ENCODE assay signal across 8 mouse cellular contexts in genomic region chr14:99045378-99046030, GRCm38 (mm10). TPM values are rescaled to one million over a fixed set of nuclear protein-coding genes. Genes with fewer than 3 reads are reported as not detected.
A peak's percentile ranks its signal among the peaks of the same experiment; 100 is the strongest.
DNase-seq lines count a peak whose midpoint lies in the region; ATAC-seq lines count a peak whose summit lies in the region.

No protein-coding gene starts in this region.

- H3K9ac ChIP-seq in embryonic facial prominence, embryonic 11.5 days (replicated peaks; ENCODE audit: low read length), result peak overlapping the region; percentile 97

- no peaks in the 10 kb centered on the region for H3K36me3 ChIP-seq in embryonic facial prominence, embryonic 11.5 days (replicated peaks; ENCODE audit: control insufficient read depth, insufficient read depth, low read depth, low read length)

- DNase-seq in embryo, embryonic 10 days (ENCODE audit: low spot score), result peak; percentile 35
- DNase-seq in embryo, embryonic 9.5 days (ENCODE audit: extremely low spot score), result no peak
- DNase-seq in CD4-positive helper T cell, adult 2 months (ENCODE audit: low read depth, low spot score), result peak; percentile 69
- DNase-seq in embryonic facial prominence, embryonic 11.5 days (ENCODE audit: low spot score), result no peak
- peak; percentile 36 for DNase-seq in lung, postnatal 36 days
- peak; percentile 44 to 59 for DNase-seq in spleen, postnatal 36 days (ENCODE audit: low spot score in 2 of 2)
- DNase-seq in layer of hippocampus, adult 8-10 months (ENCODE audit: low spot score in 2 of 2), result no peak

- ATAC-seq in embryonic facial prominence, embryonic 11.5 days (replicated peaks; ENCODE audit: insufficient number of reproducible peaks, low FRiP score, low TSS enrichment, low read depth), result no peak
- peak; percentile 32 for ATAC-seq in inflammation-experienced regulatory T-cells, adult 6 months

- H3K4me3 ChIP-seq in embryonic facial prominence, embryonic 11.5 days (ENCODE audit: low read depth, low read length), result peak overlapping the region; percentile 96

- no peaks in the 10 kb centered on the region for H3K9me3 ChIP-seq in embryonic facial prominence, embryonic 11.5 days (replicated peaks; ENCODE audit: control insufficient read depth, low read length)

- H3K27ac ChIP-seq in embryonic facial prominence, embryonic 11.5 days (replicated peaks; ENCODE audit: low read depth, low read length), result peak overlapping the region; percentile 77

- H3K27me3 ChIP-seq in embryonic facial prominence, embryonic 11.5 days (ENCODE audit: control insufficient read depth, insufficient read depth, low read length), result no peaks in the 10 kb centered on the region

- H3K4me2 ChIP-seq in embryonic facial prominence, embryonic 11.5 days (ENCODE audit: low read depth, low read length), result peak overlapping the region; percentile 62

- 1% methylated on average over 54 of the region's 70 CpGs for WGBS in embryonic facial prominence, embryonic 11.5 days

- H3K4me1 ChIP-seq in embryonic facial prominence, embryonic 11.5 days (ENCODE audit: control insufficient read depth, insufficient read depth, low read length), result no peaks in the 10 kb centered on the region

RNA-seq across cellular contexts. Expression of gene Mzt1, which starts 0.4 kb away (rescaled TPM):
- polyA plus RNA-seq in embryonic facial prominence, embryonic 11.5 days (2014; fragmentation: Nextera tagmentation; extraction: Ambion mirVana), result 95.2 and 107 TPM in 2 replicates
- polyA plus RNA-seq in inflammation-experienced regulatory T-cells, adult 6 months (2017; shearing (Covaris generic)), result 10 to 100 TPM; 44.2 to 63.1 (median 54.6) TPM
- total RNA-seq in layer of hippocampus, adult 8-10 months (2022), result 10 to 100 TPM; 56.2 to 72.0 (median 64.8) TPM

RNA-seq across cellular contexts. Expression of gene Bora, which starts 0.5 kb away (rescaled TPM):
- 71.4 and 74.0 TPM in 2 replicates for polyA plus RNA-seq in embryonic facial prominence, embryonic 11.5 days (2014; fragmentation: Nextera tagmentation; extraction: Ambion mirVana)
- polyA plus RNA-seq in inflammation-experienced regulatory T-cells, adult 6 months (2017; shearing (Covaris generic)), result 10 to 100 TPM; 26.1 to 38.9 (median 33.8) TPM
- 1 to 10 TPM; 2.0 to 3.6 (median 2.1) TPM for total RNA-seq in layer of hippocampus, adult 8-10 months (2022)

RNA-seq across cellular contexts. Expression of gene Rpl36a-ps1, which starts 51.4 kb away (rescaled TPM):
- 2.5 TPM in 1 of 2 replicates, not detected in the other for polyA plus RNA-seq in embryonic facial prominence, embryonic 11.5 days (2014; fragmentation: Nextera tagmentation; extraction: Ambion mirVana)
- 10 to 100 TPM in 2 of 3 experiments, 1 to 10 TPM in 1; 8.4 to 27.2 (median 23.6) TPM for polyA plus RNA-seq in inflammation-experienced regulatory T-cells, adult 6 months (2017; shearing (Covaris generic))
- 1 to 10 TPM; 1.3 to 4.4 (median 2.8) TPM for total RNA-seq in layer of hippocampus, adult 8-10 months (2022)

RNA-seq across cellular contexts. Expression of gene Pibf1, which starts 53.7 kb away (rescaled TPM):
- 26.8 and 28.1 TPM in 2 replicates for polyA plus RNA-seq in embryonic facial prominence, embryonic 11.5 days (2014; fragmentation: Nextera tagmentation; extraction: Ambion mirVana)
- polyA plus RNA-seq in inflammation-experienced regulatory T-cells, adult 6 months (2017; shearing (Covaris generic)), result 10 to 100 TPM; 18.6 to 33.2 (median 31.2) TPM
- total RNA-seq in layer of hippocampus, adult 8-10 months (2022), result 10 to 100 TPM; 13.3 to 17.2 (median 14.5) TPM

RNA-seq across cellular contexts. Expression of gene Dis3, which starts 54.1 kb away (rescaled TPM):
- polyA plus RNA-seq in embryonic facial prominence, embryonic 11.5 days (2014; fragmentation: Nextera tagmentation; extraction: Ambion mirVana), result 54.1 and 56.4 TPM in 2 replicates
- 1 to 10 TPM; 9.0 to 9.7 (median 9.2) TPM for polyA plus RNA-seq in inflammation-experienced regulatory T-cells, adult 6 months (2017; shearing (Covaris generic))
- 10 to 100 TPM; 16.4 to 24.8 (median 18.4) TPM for total RNA-seq in layer of hippocampus, adult 8-10 months (2022)

Comparison
In these comparisons a context has a peak if more than half of its experiments do, and no peak if none do; other contexts are left out.
1. DNase-seq: peak in embryo, embryonic 10 days (single experiment), CD4-positive helper T cell, adult 2 months (single experiment), lung, postnatal 36 days (single experiment) and spleen, postnatal 36 days (2 of 2); none in embryo, embryonic 9.5 days (single experiment), embryonic facial prominence, embryonic 11.5 days (single experiment) and layer of hippocampus, adult 8-10 months (0 of 2).